Mouse (Mus musculus): ENCODE results near the gene Efna4. TPM values are rescaled to one million over a fixed set of nuclear protein-coding genes. Genes with fewer than 3 reads are reported as not detected.

Efna4 gene
- polyA plus RNA-seq, 1 experiment from 2014 or later = 14.1 TPM

GRCm38 (mm10) chr3:89336529-89336928, 1.3 kb downstream of the Efna4 start:
- H3K36me3 ChIP-seq (ENCODE audit: control insufficient read depth, insufficient read depth) = no peaks in the 10 kb centered on the region
- H3K27ac ChIP-seq (ENCODE audit: low read length) = peak overlapping the region; percentile 83
- no peak for ATAC-seq
- no peaks in the 10 kb centered on the region for H3K9me3 ChIP-seq (ENCODE audit: control insufficient read depth, low read length)
- peak overlapping the region; percentile 86 for H3K9ac ChIP-seq (replicated peaks; ENCODE audit: low read depth, low read length)
- peaks cover 56% of the 10 kb centered on the region for H3K4me1 ChIP-seq (replicated peaks; ENCODE audit: control insufficient read depth, insufficient read depth, low read length)
- H3K27me3 ChIP-seq (replicated peaks; ENCODE audit: control insufficient read depth, insufficient read depth, low read length) = no peaks in the 10 kb centered on the region
- H3K4me3 ChIP-seq (replicated peaks; ENCODE audit: low read length) = peak overlapping the region; percentile 84
- 3% methylated on average over 6 of the region's 6 CpGs for WGBS
- peak overlapping the region; percentile 75 for H3K4me2 ChIP-seq (ENCODE audit: low read length)

DNA sequence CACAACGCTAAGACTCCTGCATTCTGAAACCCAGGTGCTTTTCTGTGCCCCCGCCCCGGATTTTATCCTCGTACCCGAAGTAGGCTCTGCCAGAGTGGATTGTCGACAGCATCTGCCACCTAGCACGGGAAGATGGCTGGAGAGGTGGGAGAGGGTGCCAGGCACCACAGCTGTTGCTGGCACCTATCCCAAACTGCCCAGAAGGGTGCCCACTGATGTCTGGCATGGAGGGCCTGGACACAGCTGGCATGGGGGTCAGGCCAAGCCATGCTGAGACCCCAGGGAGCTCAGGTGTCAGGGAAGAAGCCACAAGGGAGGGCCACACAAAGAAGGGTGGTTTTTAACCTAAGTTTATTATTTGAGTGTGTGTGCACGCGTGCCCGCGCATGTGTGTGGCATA, 4.8 kb downstream of the Efna4 start:
- Histone ChIP-seq H3K36me3 (ENCODE audit: control insufficient read depth, insufficient read depth) (no peaks in the 10 kb centered on the region), H3K9ac (replicated peaks; ENCODE audit: low read depth, low read length) (peak overlapping the region; percentile 33)

GRCm38 (mm10) chr3:89332476-89332875, 5.4 kb downstream of the Efna4 start:
- 22% methylated on average over 12 of the region's 12 CpGs for WGBS
- Histone ChIP-seq H3K4me3 (replicated peaks; ENCODE audit: low read length) (no peak overlapping the region), H3K36me3 (ENCODE audit: control insufficient read depth, insufficient read depth) (no peaks in the 10 kb centered on the region), H3K4me1 (replicated peaks; ENCODE audit: control insufficient read depth, insufficient read depth, low read length) (peaks cover 43% of the 10 kb centered on the region), H3K27me3 (replicated peaks; ENCODE audit: control insufficient read depth, insufficient read depth, low read length) (no peaks in the 10 kb centered on the region), H3K9ac (replicated peaks; ENCODE audit: low read depth, low read length) (no peak overlapping the region), H3K9me3 (ENCODE audit: control insufficient read depth, low read length) (no peaks in the 10 kb centered on the region), H3K4me2 (ENCODE audit: low read length) (no peak overlapping the region), H3K27ac (ENCODE audit: low read length) (no peak overlapping the region)
- peak; percentile 10; the same call in 1 of the 2 replicates for ATAC-seq

More for the DNA sequence above, 4.8 kb downstream of the Efna4 start:
- H3K4me2 ChIP-seq (ENCODE audit: low read length) = no peak overlapping the region
- H3K27me3 ChIP-seq (replicated peaks; ENCODE audit: control insufficient read depth, insufficient read depth, low read length) = no peaks in the 10 kb centered on the region
- peaks cover 43% of the 10 kb centered on the region for H3K4me1 ChIP-seq (replicated peaks; ENCODE audit: control insufficient read depth, insufficient read depth, low read length)
- H3K9me3 ChIP-seq (ENCODE audit: control insufficient read depth, low read length) = no peaks in the 10 kb centered on the region
- 0 out of 2 replicates have a peak overlapping the region, but pooled peaks have one; percentile 8 for H3K27ac ChIP-seq (ENCODE audit: low read length)
- no peak overlapping the region for H3K4me3 ChIP-seq (replicated peaks; ENCODE audit: low read length)
- WGBS = 54% methylated on average over 11 of the region's 11 CpGs
- ATAC-seq = no peak

- Histone ChIP-seq H3K9me3 (ENCODE audit: control insufficient read depth, low read length) (no peaks in the 10 kb centered on the region), H3K27ac (ENCODE audit: low read length) (no peak overlapping the region), H3K4me3 (replicated peaks; ENCODE audit: low read length) (no peak overlapping the region), H3K4me1 (replicated peaks; ENCODE audit: control insufficient read depth, insufficient read depth, low read length) (peaks cover 39% of the 10 kb centered on the region), H3K4me2 (ENCODE audit: low read length) (no peak overlapping the region), H3K36me3 (ENCODE audit: control insufficient read depth, insufficient read depth) (no peaks in the 10 kb centered on the region), H3K9ac (replicated peaks; ENCODE audit: low read depth, low read length) (no peak overlapping the region), H3K27me3 (replicated peaks; ENCODE audit: control insufficient read depth, insufficient read depth, low read length) (no peaks in the 10 kb centered on the region)
- 28% methylated on average over 10 of the region's 10 CpGs for WGBS
- ATAC-seq = no peak
Measured at GRCm38 (mm10) chr3:89332013-89332412, 5.8 kb downstream of the Efna4 start.

DNA sequence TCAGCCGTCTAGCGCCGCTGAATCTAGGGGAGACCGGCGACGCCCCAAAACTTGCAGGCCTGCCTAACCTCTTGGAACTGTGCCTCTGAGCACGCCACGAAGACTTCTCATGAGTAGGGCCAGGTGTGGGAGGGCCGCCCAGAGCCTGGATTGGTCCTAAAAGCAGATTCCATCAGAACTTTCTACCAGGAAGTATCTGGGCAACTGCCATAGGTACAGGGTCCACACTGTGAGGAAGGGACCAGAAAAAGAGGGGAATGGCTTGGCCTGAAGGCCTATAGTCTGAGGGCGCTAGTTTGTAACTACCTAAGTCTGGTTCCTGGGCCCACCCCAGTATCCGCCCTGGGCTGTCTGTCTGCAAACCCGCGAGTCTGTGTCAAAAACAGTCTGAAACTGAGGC, 6.3 kb downstream of the Efna4 start:
- WGBS = 71% methylated on average over 13 of the region's 13 CpGs

GRCm38 (mm10) chr3:89330948-89331347, 6.9 kb downstream of the Efna4 start:
- Histone ChIP-seq H3K9me3 (ENCODE audit: control insufficient read depth, low read length) (no peaks in the 10 kb centered on the region), H3K36me3 (ENCODE audit: control insufficient read depth, insufficient read depth) (no peaks in the 10 kb centered on the region), H3K9ac (replicated peaks; ENCODE audit: low read depth, low read length) (no peak overlapping the region), H3K27me3 (replicated peaks; ENCODE audit: control insufficient read depth, insufficient read depth, low read length) (no peaks in the 10 kb centered on the region), H3K4me2 (ENCODE audit: low read length) (no peak overlapping the region), H3K4me3 (replicated peaks; ENCODE audit: low read length) (no peak overlapping the region), H3K4me1 (replicated peaks; ENCODE audit: control insufficient read depth, insufficient read depth, low read length) (peaks cover 29% of the 10 kb centered on the region), H3K27ac (ENCODE audit: low read length) (no peak overlapping the region)
- 32% methylated on average over 10 of the region's 10 CpGs for WGBS
- ATAC-seq = no peak

More for the DNA sequence above, 6.3 kb downstream of the Efna4 start:
- Histone ChIP-seq H3K27ac (ENCODE audit: low read length) (no peak overlapping the region), H3K9ac (replicated peaks; ENCODE audit: low read depth, low read length) (no peak overlapping the region), H3K9me3 (ENCODE audit: control insufficient read depth, low read length) (no peaks in the 10 kb centered on the region), H3K27me3 (replicated peaks; ENCODE audit: control insufficient read depth, insufficient read depth, low read length) (no peaks in the 10 kb centered on the region), H3K4me2 (ENCODE audit: low read length) (no peak overlapping the region), H3K4me1 (replicated peaks; ENCODE audit: control insufficient read depth, insufficient read depth, low read length) (peaks cover 35% of the 10 kb centered on the region), H3K36me3 (ENCODE audit: control insufficient read depth, insufficient read depth) (no peaks in the 10 kb centered on the region), H3K4me3 (replicated peaks; ENCODE audit: low read length) (no peak overlapping the region)
- no peak for ATAC-seq

GRCm38 (mm10) chr3:89330346-89330745, 7.5 kb downstream of the Efna4 start:
- Histone ChIP-seq H3K4me2 (ENCODE audit: low read length) (no peak overlapping the region), H3K4me3 (replicated peaks; ENCODE audit: low read length) (no peak overlapping the region), H3K27ac (ENCODE audit: low read length) (no peak overlapping the region), H3K4me1 (replicated peaks; ENCODE audit: control insufficient read depth, insufficient read depth, low read length) (peaks cover 24% of the 10 kb centered on the region), H3K36me3 (ENCODE audit: control insufficient read depth, insufficient read depth) (no peaks in the 10 kb centered on the region), H3K27me3 (replicated peaks; ENCODE audit: control insufficient read depth, insufficient read depth, low read length) (no peaks in the 10 kb centered on the region), H3K9me3 (ENCODE audit: control insufficient read depth, low read length) (no peaks in the 10 kb centered on the region), H3K9ac (replicated peaks; ENCODE audit: low read depth, low read length) (no peak overlapping the region)
- WGBS = 31% methylated on average over 3 of the region's 3 CpGs
- ATAC-seq = no peak

GRCm38 (mm10) chr3:89328623-89329022, 9.2 kb downstream of the Efna4 start:
- peaks cover 24% of the 10 kb centered on the region for H3K4me1 ChIP-seq (replicated peaks; ENCODE audit: control insufficient read depth, insufficient read depth, low read length)
- no peak overlapping the region for H3K9ac ChIP-seq (replicated peaks; ENCODE audit: low read depth, low read length)
- WGBS = 20% methylated on average over 4 of the region's 4 CpGs
- H3K36me3 ChIP-seq (ENCODE audit: control insufficient read depth, insufficient read depth) = no peaks in the 10 kb centered on the region
- no peak for ATAC-seq
- no peaks in the 10 kb centered on the region for H3K9me3 ChIP-seq (ENCODE audit: control insufficient read depth, low read length)
- H3K27me3 ChIP-seq (replicated peaks; ENCODE audit: control insufficient read depth, insufficient read depth, low read length) = 0 out of 2 replicates have a peak, but pooled peaks cover 2% of the 10 kb centered on the region
- no peak overlapping the region for H3K4me2 ChIP-seq (ENCODE audit: low read length)
- H3K4me3 ChIP-seq (replicated peaks; ENCODE audit: low read length) = no peak overlapping the region
- H3K27ac ChIP-seq (ENCODE audit: low read length) = no peak overlapping the region

DNA sequence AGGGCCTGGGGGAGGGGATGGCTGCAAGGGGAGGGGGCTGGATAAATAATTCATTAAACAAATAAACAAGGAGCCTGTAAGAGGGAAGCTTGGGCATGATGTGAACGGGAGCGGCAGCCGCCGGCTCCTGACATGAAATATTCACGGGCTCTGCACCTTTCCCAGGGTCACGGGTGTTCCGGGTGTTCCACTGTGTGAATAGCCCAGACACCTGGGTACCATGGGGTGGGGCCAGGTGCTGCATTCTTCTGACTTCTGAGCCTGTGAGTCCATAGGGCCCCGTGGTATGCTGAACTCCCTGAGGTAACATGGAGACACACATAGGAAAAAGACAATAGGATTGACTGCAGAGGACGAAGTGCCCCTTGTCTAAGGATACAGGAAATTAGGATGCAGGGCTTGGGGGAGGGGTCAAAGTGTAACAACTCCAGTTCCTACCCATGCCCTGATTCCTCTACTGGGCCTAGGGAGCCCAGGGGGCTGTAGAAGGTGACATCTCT, 10.4 kb downstream of the Efna4 start:
- no peak overlapping the region for H3K27ac ChIP-seq (ENCODE audit: low read length)
- WGBS = 61% methylated on average over 9 of the region's 9 CpGs

GRCm38 (mm10) chr3:89325882-89326281, 11.9 kb downstream of the Efna4 start:
- H3K36me3 ChIP-seq (ENCODE audit: control insufficient read depth, insufficient read depth) = no peaks in the 10 kb centered on the region
- H3K9me3 ChIP-seq (ENCODE audit: control insufficient read depth, low read length) = no peaks in the 10 kb centered on the region
- H3K4me2 ChIP-seq (ENCODE audit: low read length) = no peak overlapping the region
- ATAC-seq = no peak
- peaks cover 17% of the 10 kb centered on the region for H3K4me1 ChIP-seq (replicated peaks; ENCODE audit: control insufficient read depth, insufficient read depth, low read length)
- 0 out of 2 replicates have a peak, but pooled peaks cover 2% of the 10 kb centered on the region for H3K27me3 ChIP-seq (replicated peaks; ENCODE audit: control insufficient read depth, insufficient read depth, low read length)
- WGBS = 91% methylated on average over 8 of the region's 8 CpGs
- H3K9ac ChIP-seq (replicated peaks; ENCODE audit: low read depth, low read length) = no peak overlapping the region
- no peak overlapping the region for H3K4me3 ChIP-seq (replicated peaks; ENCODE audit: low read length)
- no peak overlapping the region for H3K27ac ChIP-seq (ENCODE audit: low read length)

More for the DNA sequence above, 10.4 kb downstream of the Efna4 start:
- no peak overlapping the region for H3K9ac ChIP-seq (replicated peaks; ENCODE audit: low read depth, low read length)
- no peak overlapping the region for H3K4me2 ChIP-seq (ENCODE audit: low read length)
- peaks cover 16% of the 10 kb centered on the region for H3K4me1 ChIP-seq (replicated peaks; ENCODE audit: control insufficient read depth, insufficient read depth, low read length)
- H3K9me3 ChIP-seq (ENCODE audit: control insufficient read depth, low read length) = no peaks in the 10 kb centered on the region
- no peak for ATAC-seq
- H3K4me3 ChIP-seq (replicated peaks; ENCODE audit: low read length) = no peak overlapping the region
- H3K27me3 ChIP-seq (replicated peaks; ENCODE audit: control insufficient read depth, insufficient read depth, low read length) = 0 out of 2 replicates have a peak, but pooled peaks cover 2% of the 10 kb centered on the region
- H3K36me3 ChIP-seq (ENCODE audit: control insufficient read depth, insufficient read depth) = no peaks in the 10 kb centered on the region
